Mouse (Mus musculus) olfactory bulb, adult 2 months (tissue): ENCODE data around the gene Txndc2.

Source experiments
- CTCF ChIP-seq: fragments of 200-500 bp; IDR thresholded peaks from 2 replicates; pipeline ENCODE4 v1.5.1; 2012; ENCODE audit warnings: low read depth, mild to moderate bottlenecking, low read length, moderate library complexity; ENCODE audit not compliant: insufficient read depth
- POLR2A ChIP-seq: fragments of 200-500 bp; IDR thresholded peaks from 2 replicates; pipeline ENCODE4 v1.6.1; 2012; ENCODE audit warnings: mild to moderate bottlenecking, low read depth, low read length, moderate library complexity; ENCODE audit not compliant: insufficient read depth

DNA sequence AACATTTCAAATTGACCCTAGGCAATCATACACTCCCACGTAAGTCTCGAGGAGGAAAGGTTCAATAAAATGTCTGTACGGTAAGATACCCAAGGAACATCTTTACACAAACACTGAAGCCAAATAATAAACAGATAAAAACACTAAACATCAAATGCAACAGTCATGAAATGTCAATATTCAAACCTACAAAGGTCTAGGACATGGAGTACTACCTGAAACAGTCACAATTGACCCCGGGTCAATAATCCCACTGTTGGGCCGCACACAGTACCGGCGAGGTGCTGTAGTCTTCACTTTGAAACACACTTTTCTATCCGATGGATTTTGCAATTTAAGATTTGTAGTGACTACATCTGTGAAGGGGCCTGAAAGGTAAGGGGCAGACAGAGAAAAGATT is 47.3 kb downstream of the Txndc2 start:
- TF ChIP-seq CTCF (no peak), POLR2A (no peak)
